Mouse (Mus musculus) heart, postnatal 0 days (tissue): Measurements from ENCODE around the gene Fgfr2.

ENCODE experiments used
- CTCF ChIP-seq: IDR thresholded peaks from 2 replicates; pipeline ENCODE4 v1.5.1; 2016; ENCODE audit warnings: antibody characterized with exemption, control low read depth, low read depth
- EP300 ChIP-seq: IDR thresholded peaks from 2 replicates; pipeline ENCODE4 v1.6.1; 2016; ENCODE audit warnings: antibody characterized with exemption, low read depth

DNA sequence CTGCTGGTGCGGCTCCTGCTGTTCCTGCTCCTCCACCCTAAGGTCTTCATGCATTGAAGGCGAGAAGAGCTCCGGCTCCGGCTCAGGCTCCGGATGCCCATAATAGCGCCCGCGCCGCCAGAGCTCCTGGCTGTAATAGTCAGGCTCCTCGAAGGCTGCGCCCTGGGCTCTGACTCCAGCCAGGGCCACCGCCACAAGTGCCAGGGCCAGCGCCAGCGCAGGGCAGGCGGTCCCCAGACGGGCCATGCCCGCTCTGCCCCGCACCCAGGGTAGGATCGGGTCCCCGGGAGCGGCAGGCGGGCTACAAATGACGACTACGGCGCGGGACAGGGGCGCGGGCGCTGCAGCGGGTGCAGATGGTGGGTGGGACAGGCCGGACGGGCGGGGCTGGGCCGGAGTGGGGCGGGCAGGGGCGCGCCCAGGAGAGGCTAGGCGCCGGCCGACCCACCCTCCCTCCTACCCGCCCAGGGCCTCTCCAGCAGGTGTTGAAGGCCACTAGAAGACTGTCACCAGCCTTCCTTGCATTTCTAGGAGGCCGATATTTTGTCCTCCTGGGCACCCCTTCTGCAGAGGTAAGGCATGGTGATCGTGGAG is 968.7 kb downstream of the Fgfr2 start, which contains the start of gene Cpxm2:
- TF ChIP-seq CTCF (no peak), EP300 (no peak)
